Mouse (Mus musculus): ENCODE data around the gene Foxc2. TPM values are rescaled to one million over a fixed set of nuclear protein-coding genes. Genes with fewer than 3 reads are reported as not detected.

Foxc2 gene
- polyA plus RNA-seq, 1 experiment, result 0.80 TPM

DNA sequence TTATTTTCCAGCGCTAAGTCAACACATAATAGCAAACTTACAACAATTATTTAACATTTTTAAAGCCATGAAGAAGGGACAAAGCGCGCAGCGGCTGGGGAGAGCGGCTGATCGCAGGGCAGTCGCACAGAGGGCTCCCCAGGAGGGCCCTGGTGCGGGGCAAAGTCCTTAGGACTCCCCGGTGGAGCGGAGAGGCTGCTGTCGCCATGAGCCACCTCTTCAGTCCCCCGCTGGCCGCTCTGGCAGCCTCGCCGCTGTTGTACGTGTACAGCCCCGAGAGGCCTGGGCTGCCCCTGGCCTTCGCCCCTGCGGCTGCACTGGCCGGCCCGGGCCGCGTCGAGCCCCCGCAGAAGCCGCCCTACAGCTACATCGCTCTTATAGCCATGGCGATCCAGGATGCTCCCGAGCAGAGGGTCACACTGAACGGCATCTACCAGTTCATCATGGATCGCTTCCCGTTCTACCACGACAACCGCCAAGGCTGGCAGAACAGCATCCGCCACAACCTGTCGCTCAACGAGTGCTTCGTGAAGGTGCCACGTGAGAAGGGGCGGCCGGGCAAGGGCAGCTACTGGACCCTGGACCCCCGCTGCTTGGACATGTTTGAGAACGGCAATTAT is 11.9 kb downstream of the Foxc2 start, which contains the start of gene Foxl1:
Foxl1 (plus strand) TSS at position 185 of the 620 bp plus-strand sequence.
- peaks cover 22% of the 10 kb centered on the region for H3K27me3 ChIP-seq (ENCODE audit: control insufficient read depth, insufficient read depth, low read length)
- DNase-seq, result no peak
- no peak within 1 kb of the TSS for H3K4me3 ChIP-seq (ENCODE audit: control insufficient read depth, insufficient read depth, low read length)
- H3K27ac ChIP-seq (ENCODE audit: control insufficient read depth, insufficient read depth, low read length), result no peak within 1 kb of the TSS
- H3K4me1 ChIP-seq (replicated peaks; ENCODE audit: control insufficient read depth, insufficient read depth, low read length), result no peaks in the 10 kb centered on the region
- 7% methylated on average over 43 of the region's 43 CpGs for WGBS
- no peak for TF ChIP-seq CTCF (IDR thresholded peaks at IDR 0.05; ENCODE audit: borderline replicate concordance, control insufficient read depth, extremely low read depth, insufficient read depth, low read length, poor library complexity)
- TF ChIP-seq POLR2A (IDR thresholded peaks at IDR 0.05; ENCODE audit: control insufficient read depth, extremely low read depth, insufficient read depth, low read length, poor library complexity), result no peak
- no peaks in the 10 kb centered on the region for H3K36me3 ChIP-seq (ENCODE audit: control insufficient read depth, insufficient read depth, low read length)

DNA sequence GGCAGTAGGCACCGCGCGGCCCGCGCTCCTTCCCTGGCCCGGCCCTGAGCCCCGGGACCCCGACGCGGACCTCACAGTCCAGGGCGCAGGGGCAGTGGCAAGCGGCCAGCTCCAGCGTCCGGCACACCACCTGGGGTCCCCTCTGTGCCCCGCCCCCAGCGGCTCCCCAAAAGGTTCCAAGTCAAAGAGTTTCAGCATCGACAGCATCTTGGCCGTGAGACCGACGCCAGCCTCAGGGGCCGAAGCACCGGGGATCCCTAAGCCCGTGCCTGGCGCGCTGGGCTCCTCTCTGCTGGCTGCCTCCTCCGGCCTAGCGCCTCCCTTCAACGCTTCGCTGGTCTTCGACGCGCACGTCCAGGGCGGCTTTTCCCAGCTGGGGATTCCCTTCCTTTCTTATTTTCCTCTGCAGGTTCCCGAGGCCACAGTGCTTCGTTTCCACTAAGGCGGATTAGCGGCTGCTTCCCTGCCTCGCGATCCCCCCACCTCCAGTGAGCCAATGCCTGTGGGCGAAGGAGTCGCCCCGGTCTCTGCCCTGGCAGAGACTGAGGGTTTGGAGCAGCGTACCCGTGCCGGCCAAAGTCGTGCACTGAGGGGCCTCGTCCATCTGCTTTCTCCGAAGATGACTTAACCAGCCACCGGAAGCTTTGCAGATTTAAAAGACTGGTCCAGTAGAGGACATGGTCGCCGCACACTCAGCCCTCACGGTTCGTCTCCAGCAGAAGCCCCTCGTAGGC is 12.7 kb downstream of the Foxc2 start:
- no peak overlapping the region for H3K27ac ChIP-seq (ENCODE audit: control insufficient read depth, insufficient read depth, low read length)
- no peak for TF ChIP-seq POLR2A (IDR thresholded peaks at IDR 0.05; ENCODE audit: control insufficient read depth, extremely low read depth, insufficient read depth, low read length, poor library complexity)
- TF ChIP-seq CTCF (IDR thresholded peaks at IDR 0.05; ENCODE audit: borderline replicate concordance, control insufficient read depth, extremely low read depth, insufficient read depth, low read length, poor library complexity), result no peak
- no peaks in the 10 kb centered on the region for H3K4me1 ChIP-seq (replicated peaks; ENCODE audit: control insufficient read depth, insufficient read depth, low read length)
- no peaks in the 10 kb centered on the region for H3K36me3 ChIP-seq (ENCODE audit: control insufficient read depth, insufficient read depth, low read length)
- H3K27me3 ChIP-seq (ENCODE audit: control insufficient read depth, insufficient read depth, low read length), result peaks cover 22% of the 10 kb centered on the region
- WGBS, result 9% methylated on average over 55 of the region's 55 CpGs
- no peak for DNase-seq
- H3K4me3 ChIP-seq (ENCODE audit: control insufficient read depth, insufficient read depth, low read length), result no peak overlapping the region

DNA sequence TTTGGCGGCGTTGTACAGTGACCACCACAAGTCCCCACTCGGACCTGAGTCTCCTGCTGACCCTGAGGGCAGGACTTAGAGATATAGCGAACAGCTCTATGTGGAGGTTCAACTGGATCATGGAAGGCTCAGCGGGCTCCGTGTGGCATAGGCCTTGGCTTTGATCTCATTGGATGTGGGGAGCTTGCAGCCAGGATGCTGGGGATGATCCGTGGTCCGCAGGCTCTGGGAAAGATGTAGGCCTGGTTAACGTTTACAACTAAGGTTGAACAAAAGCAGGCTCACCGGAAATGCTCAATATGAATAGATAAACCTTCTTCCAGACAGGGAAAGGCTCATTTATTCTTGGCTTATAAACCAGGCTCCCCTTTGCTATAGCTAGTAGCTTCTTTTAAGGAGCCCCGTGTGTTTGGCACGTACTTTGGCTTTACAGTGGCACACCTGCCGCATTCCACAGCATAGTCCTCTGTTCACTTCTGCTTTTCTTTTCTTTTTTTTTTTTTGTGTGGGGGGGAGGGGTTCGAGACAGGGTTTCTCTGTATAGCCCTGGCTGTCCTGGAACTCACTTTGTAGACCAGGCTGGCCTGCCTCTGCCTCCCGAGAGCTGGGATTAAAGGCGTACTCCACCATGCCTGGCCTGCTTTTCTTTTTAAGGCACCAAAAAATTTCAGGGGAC is 13.4 kb downstream of the Foxc2 start:
- no peak for TF ChIP-seq POLR2A (IDR thresholded peaks at IDR 0.05; ENCODE audit: control insufficient read depth, extremely low read depth, insufficient read depth, low read length, poor library complexity)
- no peak for TF ChIP-seq CTCF (IDR thresholded peaks at IDR 0.05; ENCODE audit: borderline replicate concordance, control insufficient read depth, extremely low read depth, insufficient read depth, low read length, poor library complexity)
- no peak for DNase-seq
- Histone ChIP-seq H3K36me3 (ENCODE audit: control insufficient read depth, insufficient read depth, low read length) (no peaks in the 10 kb centered on the region), H3K4me1 (replicated peaks; ENCODE audit: control insufficient read depth, insufficient read depth, low read length) (no peaks in the 10 kb centered on the region), H3K4me3 (ENCODE audit: control insufficient read depth, insufficient read depth, low read length) (no peak overlapping the region), H3K27me3 (ENCODE audit: control insufficient read depth, insufficient read depth, low read length) (peaks cover 20% of the 10 kb centered on the region), H3K27ac (ENCODE audit: control insufficient read depth, insufficient read depth, low read length) (no peak overlapping the region)
- 27% methylated on average over 16 of the region's 16 CpGs for WGBS

DNA sequence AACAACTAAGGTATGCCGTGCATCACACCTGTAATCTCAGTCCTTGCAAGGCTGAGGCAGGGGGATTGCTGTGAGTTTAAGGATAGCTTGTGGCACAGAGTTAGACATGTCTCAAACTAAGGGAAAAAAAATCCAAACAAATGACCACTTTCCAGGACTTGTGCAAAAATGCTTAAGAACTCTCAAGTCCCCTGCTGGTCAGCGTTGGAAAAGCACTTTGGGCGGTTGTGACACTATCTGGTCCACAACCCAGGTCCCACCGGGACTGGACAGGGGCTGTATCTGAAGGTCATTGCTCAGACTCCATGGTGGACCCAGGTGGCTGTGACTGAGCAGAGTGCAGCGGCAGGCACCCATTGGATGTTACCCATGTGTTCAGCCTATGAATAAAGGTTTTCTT is 14.6 kb downstream of the Foxc2 start:
- Histone ChIP-seq H3K27ac (ENCODE audit: control insufficient read depth, insufficient read depth, low read length) (no peak overlapping the region), H3K4me1 (replicated peaks; ENCODE audit: control insufficient read depth, insufficient read depth, low read length) (no peaks in the 10 kb centered on the region), H3K4me3 (ENCODE audit: control insufficient read depth, insufficient read depth, low read length) (no peak overlapping the region), H3K27me3 (ENCODE audit: control insufficient read depth, insufficient read depth, low read length) (peaks cover 15% of the 10 kb centered on the region), H3K36me3 (ENCODE audit: control insufficient read depth, insufficient read depth, low read length) (no peaks in the 10 kb centered on the region)
- WGBS, result 42% methylated on average over 5 of the region's 5 CpGs
- TF ChIP-seq POLR2A (IDR thresholded peaks at IDR 0.05; ENCODE audit: control insufficient read depth, extremely low read depth, insufficient read depth, low read length, poor library complexity) (no peak), CTCF (IDR thresholded peaks at IDR 0.05; ENCODE audit: borderline replicate concordance, control insufficient read depth, extremely low read depth, insufficient read depth, low read length, poor library complexity) (no peak)
- no peak for DNase-seq

DNA sequence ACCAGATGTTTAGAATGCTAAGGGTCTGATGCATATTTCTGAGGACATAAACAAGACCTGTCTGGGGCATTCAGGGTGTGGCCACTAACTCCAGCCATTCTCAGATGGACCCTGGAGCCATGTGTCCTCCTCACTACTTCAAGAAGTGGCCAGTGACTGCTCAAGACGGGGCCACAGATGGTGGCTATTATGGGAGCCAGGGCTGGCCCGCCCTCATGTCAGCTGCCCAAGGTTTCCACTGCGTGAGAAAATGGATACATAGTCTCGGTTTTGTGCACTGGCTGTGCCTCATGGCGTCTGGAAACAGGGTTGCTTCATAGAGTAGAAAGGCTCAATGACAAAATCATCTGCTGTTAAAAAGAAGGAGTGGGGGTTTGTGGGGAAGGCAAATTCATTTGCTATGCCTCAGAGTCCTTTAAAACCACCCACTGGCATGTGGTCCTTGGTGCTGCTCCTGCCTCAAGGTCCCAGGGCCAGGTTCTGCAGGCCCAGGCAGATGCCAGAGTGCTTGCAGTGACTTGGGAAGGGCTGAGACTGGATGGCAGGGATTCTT is 17.1 kb downstream of the Foxc2 start:
- Histone ChIP-seq H3K4me1 (replicated peaks; ENCODE audit: control insufficient read depth, insufficient read depth, low read length) (no peaks in the 10 kb centered on the region), H3K4me3 (ENCODE audit: control insufficient read depth, insufficient read depth, low read length) (no peak overlapping the region), H3K27me3 (ENCODE audit: control insufficient read depth, insufficient read depth, low read length) (peaks cover 10% of the 10 kb centered on the region; the same call in 1 of the 2 replicates), H3K27ac (ENCODE audit: control insufficient read depth, insufficient read depth, low read length) (no peak overlapping the region), H3K36me3 (ENCODE audit: control insufficient read depth, insufficient read depth, low read length) (no peaks in the 10 kb centered on the region)
- TF ChIP-seq POLR2A (IDR thresholded peaks at IDR 0.05; ENCODE audit: control insufficient read depth, extremely low read depth, insufficient read depth, low read length, poor library complexity), result no peak
- TF ChIP-seq CTCF (IDR thresholded peaks at IDR 0.05; ENCODE audit: borderline replicate concordance, control insufficient read depth, extremely low read depth, insufficient read depth, low read length, poor library complexity), result no peak
- 87% methylated on average over 5 of the region's 5 CpGs for WGBS
- DNase-seq, result no peak

DNA sequence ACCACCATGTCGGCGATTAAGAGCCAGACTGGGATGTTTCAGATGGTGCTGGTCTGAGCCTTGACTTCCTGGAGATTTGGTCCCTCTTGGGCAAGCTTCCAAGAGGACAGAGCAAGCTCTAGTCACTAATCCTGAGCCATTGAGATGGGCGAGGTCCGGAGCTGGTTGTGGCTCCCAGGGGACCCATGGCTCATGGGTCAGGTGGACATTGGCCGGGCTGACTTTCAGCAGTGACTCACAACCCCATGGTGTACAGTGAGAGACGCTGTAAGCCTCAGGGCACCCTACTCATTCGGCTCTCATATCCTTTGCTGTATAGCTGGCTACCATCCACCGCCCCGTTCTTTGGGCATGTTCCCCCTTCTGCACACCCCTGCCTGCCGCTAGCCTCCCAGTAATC is 18.1 kb downstream of the Foxc2 start:
- WGBS, result 93% methylated on average over 10 of the region's 10 CpGs
- Histone ChIP-seq H3K27me3 (ENCODE audit: control insufficient read depth, insufficient read depth, low read length) (peaks cover 2% of the 10 kb centered on the region; the same call in 1 of the 2 replicates), H3K36me3 (ENCODE audit: control insufficient read depth, insufficient read depth, low read length) (no peaks in the 10 kb centered on the region), H3K4me1 (replicated peaks; ENCODE audit: control insufficient read depth, insufficient read depth, low read length) (no peaks in the 10 kb centered on the region), H3K4me3 (ENCODE audit: control insufficient read depth, insufficient read depth, low read length) (no peak overlapping the region), H3K27ac (ENCODE audit: control insufficient read depth, insufficient read depth, low read length) (no peak overlapping the region)
- TF ChIP-seq POLR2A (IDR thresholded peaks at IDR 0.05; ENCODE audit: control insufficient read depth, extremely low read depth, insufficient read depth, low read length, poor library complexity) (no peak), CTCF (IDR thresholded peaks at IDR 0.05; ENCODE audit: borderline replicate concordance, control insufficient read depth, extremely low read depth, insufficient read depth, low read length, poor library complexity) (no peak)
- DNase-seq, result no peak
